Mouse (Mus musculus): ENCODE measurements around the gene Fate1. TPM values are rescaled to one million over a fixed set of nuclear protein-coding genes. Genes with fewer than 3 reads are reported as not detected.

Fate1 gene
- polyA plus RNA-seq, 1 experiment: not detected

DNA sequence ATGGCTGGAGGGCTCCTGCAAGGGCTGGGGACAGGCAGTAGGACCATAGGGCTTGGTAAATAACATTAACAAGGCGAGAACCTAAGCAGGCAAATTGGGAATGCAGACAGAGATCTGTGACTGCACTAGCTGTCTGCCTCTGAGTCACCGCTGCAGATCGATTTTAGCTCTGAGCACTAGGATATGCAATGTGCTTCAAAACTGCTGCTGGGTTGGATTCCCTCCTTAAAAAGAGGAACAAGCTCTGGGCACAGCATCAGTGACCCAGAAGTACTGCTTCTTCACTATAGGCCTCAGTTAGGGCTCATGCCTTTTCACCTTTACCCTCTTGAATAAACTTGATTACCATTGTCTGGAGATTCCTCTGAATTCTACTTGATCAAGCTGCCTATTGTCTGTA lies 50.8 kb downstream of the Fate1 start:
- WGBS: 61% methylated on average over 3 of the region's 3 CpGs

More for the DNA sequence above, 50.8 kb downstream of the Fate1 start:
- DNase-seq (ENCODE audit: low read depth, low spot score): no peak

Other genes starting within 250 kb of the Fate1 start
- 2.0 and 2.6 TPM in 2 replicates for gene Vma21, start 157.1 kb upstream of the Fate1 start, polyA plus RNA-seq (2012; rRNA removed)
- gene Gm1141, start 52.0 kb upstream of the Fate1 start, polyA plus RNA-seq (2012; rRNA removed): 0.05 and 0.19 TPM in 2 replicates
- 0.48 and 0.49 TPM in 2 replicates for gene Prrg3, start 10.4 kb upstream of the Fate1 start, polyA plus RNA-seq (2012; rRNA removed)
- not detected in 2 replicates for gene Cnga2, start 18.9 kb downstream of the Fate1 start, polyA plus RNA-seq (2012; rRNA removed)
- not detected in 2 replicates for gene Magea4, start 249.0 kb downstream of the Fate1 start, polyA plus RNA-seq (2012; rRNA removed)

All from large intestine, adult 2 months (tissue).